Mouse (Mus musculus) gastrocnemius, adult 18-20 months (tissue): ENCODE measurements at regions not wholly inside any gene's neighbourhood (a gene's known extent, or its start where the extent isn't known, plus 50 kb on each side); places are given as distances from the start of the nearest gene placed in this dataset.
A peak's percentile ranks its signal among the peaks of the same experiment; 100 is the strongest.

Source experiments
- DNase-seq: peaks from one replicate; pipeline ENCODE4 v3.0.0; 2021; ENCODE audit warnings: low spot score

GRCm38 (mm10) chr3:65478215-65478614 lies 50.0 kb upstream of the Tiparp start:
- DNase-seq = no peak

GRCm38 (mm10) chr3:65477111-65477510 lies 51.1 kb upstream of the Tiparp start:
- DNase-seq = no peak

GRCm38 (mm10) chr3:65476091-65476953 lies 51.9 kb upstream of the Tiparp start:
- no peak for DNase-seq

- DNase-seq = no peak
These were observed 53.6 kb upstream of the Tiparp start for GRCm38 (mm10) chr3:65474585-65474984.

GRCm38 (mm10) chr3:65471796-65472195 lies 56.4 kb upstream of the Tiparp start:
- peak; percentile 89 for DNase-seq

- DNase-seq = no peak
These were observed 59.0 kb upstream of the Tiparp start for GRCm38 (mm10) chr3:65469207-65469606.

GRCm38 (mm10) chr3:65464769-65465168 lies 63.4 kb upstream of the Tiparp start:
- DNase-seq = no peak

- DNase-seq = no peak
These were observed 67.3 kb upstream of the Tiparp start for GRCm38 (mm10) chr3:65460936-65461335.

GRCm38 (mm10) chr3:65459702-65460101 lies 67.3 kb upstream of the Ssr3 start:
- DNase-seq = no peak

- no peak for DNase-seq
These were observed 65.5 kb upstream of the Ssr3 start for GRCm38 (mm10) chr3:65457931-65458330.

GRCm38 (mm10) chr3:65455597-65456284 lies 63.3 kb upstream of the Ssr3 start:
- peak; percentile 74 for DNase-seq

- no peak for DNase-seq
These were observed 61.9 kb upstream of the Ssr3 start for GRCm38 (mm10) chr3:65454301-65454700.

- peak; percentile 75 for DNase-seq
These were observed 56.8 kb upstream of the Ssr3 start for GRCm38 (mm10) chr3:65449176-65449575.

GRCm38 (mm10) chr3:65443701-65444100 lies 51.3 kb upstream of the Ssr3 start:
- no peak for DNase-seq

GRCm38 (mm10) chr3:65442946-65443345 lies 50.5 kb upstream of the Ssr3 start:
- DNase-seq = no peak

- DNase-seq = peak; percentile 66
These were observed 49.8 kb upstream of the Ssr3 start for GRCm38 (mm10) chr3:65442269-65442668.
